8 mouse cellular contexts compared by ENCODE assay signal in the genomic region with DNA sequence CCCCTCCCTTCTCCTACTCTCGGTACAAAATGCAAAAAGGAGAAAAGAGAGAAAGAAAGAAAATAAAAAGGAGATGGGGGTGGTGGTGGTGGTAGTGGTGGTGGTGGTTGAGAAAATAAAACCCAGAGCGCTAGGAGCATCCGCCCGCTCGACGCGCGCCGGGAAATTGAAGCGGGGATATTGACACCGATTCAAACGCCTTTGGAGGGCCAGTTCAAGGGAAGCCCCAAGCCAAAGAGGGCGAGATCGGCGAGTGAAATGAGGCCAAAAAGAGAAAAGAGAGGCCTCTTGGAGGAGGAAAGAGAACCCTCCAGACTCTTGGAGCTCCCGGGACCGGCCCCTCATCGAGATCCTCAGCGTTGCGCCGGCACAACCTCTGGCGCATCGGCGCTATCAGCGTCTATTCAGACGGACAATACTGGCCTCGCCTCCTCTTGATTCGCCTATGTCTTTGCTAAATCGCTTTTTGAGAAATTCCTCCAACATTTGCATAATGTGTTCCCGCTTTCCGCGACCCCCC. TPM values are rescaled to one million over a fixed set of nuclear protein-coding genes. Genes with fewer than 3 reads are reported as not detected.
DNase-seq lines count a peak whose midpoint lies in the region; ATAC-seq and TF ChIP-seq lines count a peak whose summit lies in the region.

No protein-coding gene starts in this region.

- ATAC-seq in embryonic facial prominence, embryonic 13.5 days (ENCODE audit: insufficient number of reproducible peaks, insufficient read depth, low FRiP score, low TSS enrichment, low read depth): no peak
- ATAC-seq in intestine, embryonic 16.5 days: no peak
- no peak for ATAC-seq in neural tube, embryonic 14.5 days (ENCODE audit: low read depth)

- under 1% methylated on average over 32 of the region's 32 CpGs for WGBS in embryonic facial prominence, embryonic 13.5 days
- WGBS in intestine, embryonic 16.5 days: under 1% methylated on average over 32 of the region's 32 CpGs
- WGBS in neural tube, embryonic 14.5 days: under 1% methylated on average over 32 of the region's 32 CpGs

- no peak for DNase-seq in left cerebral cortex, adult 2 months (ENCODE audit: extremely low spot score in 1 of 2, low spot score in 2 of 2)
- no peak for DNase-seq in left cerebral cortex, adult 11 months (ENCODE audit: low spot score)
- DNase-seq in adipocyte (ENCODE audit: low spot score): no peak
- no peak for DNase-seq in urinary bladder, postnatal 4 days (ENCODE audit: low spot score in 2 of 2)
- DNase-seq in right cerebral cortex, postnatal 14 days: no peak

- H3K36me3 ChIP-seq in embryonic facial prominence, embryonic 13.5 days: no peaks in the 10 kb centered on the region
- no peaks in the 10 kb centered on the region for H3K36me3 ChIP-seq in intestine, embryonic 16.5 days (ENCODE audit: control insufficient read depth, insufficient read depth, low read length)
- H3K36me3 ChIP-seq in neural tube, embryonic 14.5 days (ENCODE audit: control insufficient read depth, insufficient read depth, low read length): no peaks in the 10 kb centered on the region

- peak overlapping the region; percentile 34 for H3K4me3 ChIP-seq in left cerebral cortex, adult 2 months
- H3K4me3 ChIP-seq in embryonic facial prominence, embryonic 13.5 days: peak overlapping the region; percentile 61
- peak overlapping the region; percentile 47 for H3K4me3 ChIP-seq in intestine, embryonic 16.5 days (ENCODE audit: low read length)
- peak overlapping the region; percentile 24 for H3K4me3 ChIP-seq in neural tube, embryonic 14.5 days (ENCODE audit: low read depth, low read length)

- peak overlapping the region; percentile 86 for H3K9ac ChIP-seq in embryonic facial prominence, embryonic 13.5 days
- H3K9ac ChIP-seq in intestine, embryonic 16.5 days (ENCODE audit: low read depth, low read length): peak overlapping the region; percentile 58; the same call in 1 of the 2 replicates
- H3K9ac ChIP-seq in neural tube, embryonic 14.5 days (replicated peaks; ENCODE audit: low read depth, low read length): no peak overlapping the region

- peaks cover 97% of the 10 kb centered on the region for H3K27me3 ChIP-seq in embryonic facial prominence, embryonic 13.5 days
- peaks cover 87% of the 10 kb centered on the region for H3K27me3 ChIP-seq in intestine, embryonic 16.5 days (replicated peaks; ENCODE audit: control insufficient read depth, insufficient read depth, low read length)
- H3K27me3 ChIP-seq in neural tube, embryonic 14.5 days (ENCODE audit: control insufficient read depth, insufficient read depth, low read length): peaks cover 47% of the 10 kb centered on the region

- intact Hi-C loops in left cerebral cortex, adult 2 months (cut with DNase I): loop anchor here (5.0 kb wide), 1 partner anchor 92 kb away; no protein-coding TSS in a partner anchor

- no peaks in the 10 kb centered on the region for H3K9me3 ChIP-seq in embryonic facial prominence, embryonic 13.5 days
- H3K9me3 ChIP-seq in intestine, embryonic 16.5 days (ENCODE audit: control insufficient read depth, low read length): no peaks in the 10 kb centered on the region
- H3K9me3 ChIP-seq in neural tube, embryonic 14.5 days (ENCODE audit: control insufficient read depth, low read length): no peaks in the 10 kb centered on the region

- no peak for TF ChIP-seq CTCF in left cerebral cortex, adult 2 months (IDR thresholded peaks at IDR 0.05)

- peak overlapping the region; percentile 83 for H3K4me2 ChIP-seq in embryonic facial prominence, embryonic 13.5 days
- peak overlapping the region; percentile 86 for H3K4me2 ChIP-seq in intestine, embryonic 16.5 days (ENCODE audit: low read depth, low read length)
- peak overlapping the region; percentile 45 for H3K4me2 ChIP-seq in neural tube, embryonic 14.5 days (ENCODE audit: low read depth, low read length)

- H3K4me1 ChIP-seq in embryonic facial prominence, embryonic 13.5 days: peaks cover 54% of the 10 kb centered on the region
- H3K4me1 ChIP-seq in intestine, embryonic 16.5 days (ENCODE audit: control insufficient read depth, insufficient read depth, low read length): peaks cover 18% of the 10 kb centered on the region
- peaks cover 20% of the 10 kb centered on the region for H3K4me1 ChIP-seq in neural tube, embryonic 14.5 days (ENCODE audit: control insufficient read depth, insufficient read depth, low read length)

- no peak overlapping the region for H3K27ac ChIP-seq in left cerebral cortex, adult 2 months
- H3K27ac ChIP-seq in embryonic facial prominence, embryonic 13.5 days: peak overlapping the region; percentile 87
- H3K27ac ChIP-seq in intestine, embryonic 16.5 days (ENCODE audit: low read length): no peak overlapping the region
- H3K27ac ChIP-seq in neural tube, embryonic 14.5 days (ENCODE audit: low read depth, low read length): no peak overlapping the region

RNA-seq across cellular contexts. Expression of a gene that starts 0.7 kb away (rescaled TPM):
- total RNA-seq in left cerebral cortex, adult 2 months (2021): 10 to 100 TPM; 16.3 to 19.6 TPM
- 13.7 and 13.8 TPM in 2 replicates for polyA plus RNA-seq in embryonic facial prominence, embryonic 13.5 days (2015; fragmentation: Nextera tagmentation; extraction: Ambion mirVana)
- polyA plus RNA-seq in intestine, embryonic 16.5 days (2015; fragmentation: Nextera tagmentation; extraction: Ambion mirVana): 0.98 TPM in 2 replicates
- 1.6 TPM in 1 of 2 replicates, not detected in the other for polyA plus RNA-seq in neural tube, embryonic 14.5 days (2014; fragmentation: Nextera tagmentation; extraction: Ambion mirVana)

RNA-seq across cellular contexts. Expression of a gene that starts 31.7 kb away (rescaled TPM):
- 10 to 100 TPM; 14.6 to 18.7 TPM for total RNA-seq in left cerebral cortex, adult 2 months (2021)
- 27.6 and 34.7 TPM in 2 replicates for polyA plus RNA-seq in embryonic facial prominence, embryonic 13.5 days (2015; fragmentation: Nextera tagmentation; extraction: Ambion mirVana)
- polyA plus RNA-seq in intestine, embryonic 16.5 days (2015; fragmentation: Nextera tagmentation; extraction: Ambion mirVana): 32.3 TPM in 2 replicates
- 24.8 and 30.4 TPM in 2 replicates for polyA plus RNA-seq in neural tube, embryonic 14.5 days (2014; fragmentation: Nextera tagmentation; extraction: Ambion mirVana)

RNA-seq across cellular contexts. Expression of a gene that starts 32.1 kb away (rescaled TPM):
- 10 to 100 TPM; 47.9 to 48.9 TPM for total RNA-seq in left cerebral cortex, adult 2 months (2021)
- polyA plus RNA-seq in embryonic facial prominence, embryonic 13.5 days (2015; fragmentation: Nextera tagmentation; extraction: Ambion mirVana): 82.8 and 85.6 TPM in 2 replicates
- polyA plus RNA-seq in intestine, embryonic 16.5 days (2015; fragmentation: Nextera tagmentation; extraction: Ambion mirVana): 45.4 and 49.3 TPM in 2 replicates
- polyA plus RNA-seq in neural tube, embryonic 14.5 days (2014; fragmentation: Nextera tagmentation; extraction: Ambion mirVana): 138 and 145 TPM in 2 replicates

RNA-seq across cellular contexts. Expression of a gene that starts 55.2 kb away (rescaled TPM):
- 1 to 10 TPM; 1.0 to 1.4 TPM for total RNA-seq in left cerebral cortex, adult 2 months (2021)
- polyA plus RNA-seq in embryonic facial prominence, embryonic 13.5 days (2015; fragmentation: Nextera tagmentation; extraction: Ambion mirVana): 0.78 TPM in 1 of 2 replicates, not detected in the other
- 0.26 TPM in 1 of 2 replicates, not detected in the other for polyA plus RNA-seq in intestine, embryonic 16.5 days (2015; fragmentation: Nextera tagmentation; extraction: Ambion mirVana)
- 0.40 and 1.3 TPM in 2 replicates for polyA plus RNA-seq in neural tube, embryonic 14.5 days (2014; fragmentation: Nextera tagmentation; extraction: Ambion mirVana)

RNA-seq across cellular contexts. Expression of a gene that starts 55.3 kb away (rescaled TPM):
- 100 to 1,000 TPM; 185 to 195 TPM for total RNA-seq in left cerebral cortex, adult 2 months (2021)
- polyA plus RNA-seq in embryonic facial prominence, embryonic 13.5 days (2015; fragmentation: Nextera tagmentation; extraction: Ambion mirVana): 207 and 220 TPM in 2 replicates
- 334 and 351 TPM in 2 replicates for polyA plus RNA-seq in intestine, embryonic 16.5 days (2015; fragmentation: Nextera tagmentation; extraction: Ambion mirVana)
- 302 and 344 TPM in 2 replicates for polyA plus RNA-seq in neural tube, embryonic 14.5 days (2014; fragmentation: Nextera tagmentation; extraction: Ambion mirVana)
